ENCODE assay signal across 8 mouse cellular contexts in genomic region chr8:69549556-69549955, GRCm38 (mm10). TPM values are rescaled to one million over a fixed set of nuclear protein-coding genes. Genes with fewer than 3 reads are reported as not detected.
DNase-seq lines count a peak whose midpoint lies in the region.
"Had no signal": no experiment of that assay in that cellular context is flagged by ENCODE, and none has a peak within 500 bp of the region (broad histone marks: within the 10 kb centered on the region; RNA-seq: fewer than 3 reads in every experiment).

No protein-coding gene starts in this region.

- DNase-seq in ZHBTc4 (ENCODE audit: low read depth, low spot score) = peak; percentile 71
- peak; percentile 47 to 67 for DNase-seq in cerebellum, postnatal 36 days
- peak; percentile 51 for DNase-seq in gastrocnemius, postnatal 10 days
- peak; percentile 32 for DNase-seq in kidney, adult 11 months
- peak; percentile 60 to 74 for DNase-seq in left cerebral cortex, adult 18-20 months (ENCODE audit: low spot score in 2 of 2)
- DNase-seq in lung, postnatal 14 days = peak; percentile 65
- DNase-seq in right cerebral cortex, adult 2 months (ENCODE audit: low spot score in 2 of 2) = peak; percentile 77 to 81

RNA-seq across cellular contexts. Expression of gene Gm7697, which starts 26.8 kb away (rescaled TPM):
- not detected for total RNA-seq in gastrocnemius, postnatal 10 days (2021)
- total RNA-seq in left cerebral cortex, adult 18-20 months (2021) = not detected
- total RNA-seq: adrenal gland, adult 18-20 months had no signal

Comparison
In these comparisons a context has a peak if more than half of its experiments do, and no peak if none do; other contexts are left out.
1. Peak in every context shown above with its lines: DNase-seq.